Mouse (Mus musculus) midbrain, embryonic 11.5 days (tissue): ENCODE data around the gene Cfap99. TPM values are rescaled to one million over a fixed set of nuclear protein-coding genes. Genes with fewer than 3 reads are reported as not detected.
A peak's percentile ranks its signal among the peaks of the same experiment; 100 is the strongest.

ENCODE experiments used
- ATAC-seq: fragments of 200-750 bp; cut with Nextera tagmentation; 2 replicates; pipeline ENCODE4 v1.8.0; 2017; ENCODE audit warnings: moderate TSS enrichment, moderate library complexity; ENCODE audit not compliant: low FRiP score
- DNase-seq: peaks from one replicate; pipeline ENCODE4 v3.0.0; 2015; ENCODE audit warnings: low spot score; ENCODE audit errors: missing footprints
- H3K27ac ChIP-seq: fragments of 300-500 bp; sonication (generic); 2 replicates; pipeline ENCODE4 v1.5.1; 2014; ENCODE audit warnings: low read depth, low read length
- H3K27me3 ChIP-seq: fragments of 300-500 bp; sonication (generic); 2 replicates; pipeline ENCODE4 v1.6.1; 2014; ENCODE audit warnings: mild to moderate bottlenecking, low read length, moderate library complexity, mixed read lengths; ENCODE audit not compliant: control insufficient read depth, insufficient read depth
- H3K36me3 ChIP-seq: fragments of 300-500 bp; sonication (generic); 2 replicates; pipeline ENCODE4 v1.6.1; 2014; ENCODE audit warnings: mild to moderate bottlenecking, low read length, moderate library complexity, mixed read lengths; ENCODE audit not compliant: control insufficient read depth, insufficient read depth
- H3K4me1 ChIP-seq: fragments of 300-500 bp; sonication (generic); 2 replicates; pipeline ENCODE4 v1.6.1; 2014; ENCODE audit warnings: low read length; ENCODE audit not compliant: control insufficient read depth, insufficient read depth
- H3K4me2 ChIP-seq: fragments of 300-500 bp; sonication (generic); 2 replicates; pipeline ENCODE4 v1.6.1; 2014; ENCODE audit warnings: mild to moderate bottlenecking, moderate library complexity
- H3K4me3 ChIP-seq: fragments of 300-500 bp; sonication (generic); 2 replicates; pipeline ENCODE4 v1.5.1; 2014; ENCODE audit warnings: low read depth, low read length
- H3K9ac ChIP-seq: fragments of 300-500 bp; sonication (generic); 2 replicates; pipeline ENCODE4 v1.6.1; 2014; ENCODE audit warnings: low read length
- H3K9me3 ChIP-seq: fragments of 300-500 bp; sonication (generic); 2 replicates; pipeline ENCODE4 v1.6.1; 2016; ENCODE audit warnings: low read length; ENCODE audit not compliant: control insufficient read depth
- WGBS: fragments of 180-500 bp; shearing (Covaris S2); extraction: QIAGEN DNeasy Blood & Tissue Kit; methylation state at CpG from one replicate; pipeline ENCODE4 v1.1.7; 2014; 5-methylcytosine and 5-hydroxymethylcytosine counted together
- polyA plus RNA-seq: library from polyadenylated mRNA; unstranded; fragments of >200 nt; fragmentation: Nextera tagmentation; extraction: Ambion mirVana; gene quantifications from 2 replicates; pipeline ENCODE4 v1.2.1, GENCODE M21; 2014

Gene Cfap99
- polyA plus RNA-seq, 1 experiment from 2014 or later = 0.16 TPM

DNA sequence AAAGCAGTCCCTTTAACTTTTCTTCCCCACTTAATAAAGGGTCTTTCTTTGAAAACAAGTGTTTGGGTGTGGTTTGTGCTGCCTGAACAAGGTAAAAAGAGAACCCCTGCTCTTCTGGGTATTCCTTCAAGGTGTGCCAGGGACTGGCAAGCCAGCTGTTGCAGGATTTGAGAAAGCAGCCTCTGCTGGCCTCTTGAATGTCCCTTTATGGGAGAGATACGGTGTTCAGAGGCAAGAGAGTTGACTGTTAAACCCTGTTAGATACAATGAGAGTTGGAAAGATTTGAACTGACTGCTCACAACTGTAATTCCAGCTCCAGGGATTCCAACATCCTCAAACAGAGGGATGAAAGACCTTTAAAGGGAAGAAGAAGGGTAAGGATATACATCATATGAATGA, 45.7 kb downstream of the Cfap99 start:
- ATAC-seq = no peak
- Histone ChIP-seq H3K36me3 (no peaks in the 10 kb centered on the region), H3K27me3 (no peaks in the 10 kb centered on the region), H3K27ac (no peak overlapping the region), H3K4me3 (no peak overlapping the region), H3K9me3 (no peaks in the 10 kb centered on the region), H3K4me1 (peaks cover 14% of the 10 kb centered on the region), H3K9ac (no peak overlapping the region), H3K4me2 (no peak overlapping the region)
- 87% methylated on average over 1 of the region's 1 CpGs for WGBS
- DNase-seq = no peak

GRCm38 (mm10) chr5:34335539-34336096, 47.2 kb downstream of the Cfap99 start:
- no peak; the same call in 1 of the 2 replicates for ATAC-seq
- H3K4me3 ChIP-seq = peak overlapping the region; percentile 86
- H3K4me2 ChIP-seq = peak overlapping the region; percentile 88
- 3% methylated on average over 21 of the region's 21 CpGs for WGBS
- no peaks in the 10 kb centered on the region for H3K36me3 ChIP-seq
- DNase-seq = no peak
- H3K4me1 ChIP-seq = peaks cover 14% of the 10 kb centered on the region
- peak overlapping the region; percentile 72 for H3K27ac ChIP-seq
- no peaks in the 10 kb centered on the region for H3K9me3 ChIP-seq
- peak overlapping the region; percentile 97 for H3K9ac ChIP-seq
- H3K27me3 ChIP-seq = no peaks in the 10 kb centered on the region

DNA sequence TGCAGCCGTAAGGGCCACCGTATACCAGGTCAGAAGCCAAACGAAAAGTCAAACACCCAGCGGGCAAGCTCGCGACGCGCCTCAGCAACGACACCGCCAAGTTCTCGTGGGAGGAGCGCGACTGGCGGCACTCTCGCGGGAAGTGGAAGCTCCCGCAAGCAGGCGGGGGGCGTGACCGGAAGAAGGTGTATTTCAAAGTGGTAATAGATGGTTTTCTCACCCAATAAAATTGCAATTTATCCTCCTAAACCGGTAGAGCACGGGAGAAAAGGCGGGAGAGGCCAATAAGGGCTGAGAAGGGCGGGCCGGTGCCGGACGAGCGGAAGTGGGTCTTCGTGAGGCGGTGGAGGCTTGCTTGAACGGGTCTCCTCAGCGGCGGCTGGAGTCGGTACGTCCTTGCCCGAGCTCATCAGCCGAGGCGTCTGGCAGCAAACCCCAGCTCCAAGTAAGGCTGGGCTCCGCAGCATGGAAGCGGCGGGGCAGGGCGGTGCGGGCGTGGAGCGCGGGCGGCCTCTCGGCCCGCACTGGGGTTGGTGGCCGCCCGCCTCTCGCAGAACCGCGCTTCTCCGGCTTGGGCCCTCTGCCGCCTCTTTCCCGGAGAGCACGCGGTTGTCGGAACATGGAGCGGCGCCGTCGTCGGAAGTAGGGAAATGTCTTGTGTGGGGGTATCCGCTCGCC, 47.8 kb downstream of the Cfap99 start, which contains the start of gene Rnf4:
TSS of gene Rnf4 (plus strand) at position 193 of the 678 bp plus-strand sequence.
- ATAC-seq (peak; percentile 96), DNase-seq (peak; percentile 98)
- peak within 1 kb of the TSS; percentile 87 for H3K27ac ChIP-seq
- H3K27me3 ChIP-seq = no peaks in the 10 kb centered on the region
- no peaks in the 10 kb centered on the region for H3K9me3 ChIP-seq
- WGBS = under 1% methylated on average over 66 of the region's 67 CpGs
- peak within 1 kb of the TSS; percentile 97 for H3K9ac ChIP-seq
- H3K4me2 ChIP-seq = peak within 1 kb of the TSS; percentile 95
- no peaks in the 10 kb centered on the region for H3K36me3 ChIP-seq
- H3K4me3 ChIP-seq = peak within 1 kb of the TSS; percentile 86
- H3K4me1 ChIP-seq = peaks cover 14% of the 10 kb centered on the region

GRCm38 (mm10) chr5:34336775-34337450, 48.5 kb downstream of the Cfap99 start:
- Histone ChIP-seq H3K9me3 (no peaks in the 10 kb centered on the region), H3K27me3 (no peaks in the 10 kb centered on the region), H3K4me3 (peak overlapping the region; percentile 86), H3K4me1 (peaks cover 14% of the 10 kb centered on the region), H3K4me2 (peak overlapping the region; percentile 95), H3K27ac (peak overlapping the region; percentile 87), H3K36me3 (no peaks in the 10 kb centered on the region), H3K9ac (peak overlapping the region; percentile 94)
- DNase-seq (peak; percentile 96), ATAC-seq (peak; percentile 56)
- under 1% methylated on average over 42 of the region's 42 CpGs for WGBS

- H3K4me3 ChIP-seq = no peak overlapping the region
- ATAC-seq = no peak
- H3K9ac ChIP-seq = no peak overlapping the region
- peaks cover 13% of the 10 kb centered on the region for H3K4me1 ChIP-seq
- no peak overlapping the region for H3K27ac ChIP-seq
- no peaks in the 10 kb centered on the region for H3K27me3 ChIP-seq
- H3K36me3 ChIP-seq = 0 out of 2 replicates have a peak, but pooled peaks cover 2% of the 10 kb centered on the region
- whole genome bisulfite sequencing = 97% methylated on average over 6 of the region's 6 CpGs
- no peaks in the 10 kb centered on the region for H3K9me3 ChIP-seq
- H3K4me2 ChIP-seq = no peak overlapping the region
- peak; percentile 75 for DNase-seq
Observed at GRCm38 (mm10) chr5:34340246-34340645, 51.8 kb downstream of the Cfap99 start.

DNA sequence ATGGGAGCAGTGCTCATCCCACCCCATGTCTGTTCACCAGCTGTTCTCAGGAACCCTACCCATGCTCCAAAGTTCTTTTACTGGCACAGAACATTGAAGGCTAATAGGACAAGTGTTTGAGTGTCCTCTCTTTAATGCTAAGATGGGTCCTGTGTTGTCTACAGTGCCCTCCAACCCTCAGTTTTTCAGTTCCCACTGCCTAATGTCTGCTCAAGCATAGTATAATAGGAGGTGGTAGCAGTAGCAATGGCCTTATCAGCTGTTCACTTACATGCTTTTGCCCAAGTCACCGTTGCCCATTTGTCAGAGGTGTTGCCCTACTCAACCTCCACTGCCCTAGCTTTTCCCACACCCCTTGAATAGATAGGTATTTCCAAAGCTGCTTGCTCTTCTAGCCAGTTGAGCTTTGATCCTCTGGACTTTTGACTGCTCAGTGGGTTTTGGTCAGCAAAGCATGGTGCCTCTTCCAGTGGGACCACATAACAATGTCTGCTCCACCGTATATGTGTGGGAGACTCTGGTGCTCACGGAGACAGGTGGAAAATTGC, 63.8 kb downstream of the Cfap99 start:
- Histone ChIP-seq H3K4me1 (no peaks in the 10 kb centered on the region), H3K27ac (no peak overlapping the region), H3K36me3 (peaks cover 31% of the 10 kb centered on the region), H3K9ac (no peak overlapping the region), H3K4me3 (no peak overlapping the region), H3K9me3 (no peaks in the 10 kb centered on the region), H3K27me3 (no peaks in the 10 kb centered on the region), H3K4me2 (no peak overlapping the region)
- DNase-seq (no peak), ATAC-seq (no peak)
- WGBS = 96% methylated on average over 3 of the region's 3 CpGs

DNA sequence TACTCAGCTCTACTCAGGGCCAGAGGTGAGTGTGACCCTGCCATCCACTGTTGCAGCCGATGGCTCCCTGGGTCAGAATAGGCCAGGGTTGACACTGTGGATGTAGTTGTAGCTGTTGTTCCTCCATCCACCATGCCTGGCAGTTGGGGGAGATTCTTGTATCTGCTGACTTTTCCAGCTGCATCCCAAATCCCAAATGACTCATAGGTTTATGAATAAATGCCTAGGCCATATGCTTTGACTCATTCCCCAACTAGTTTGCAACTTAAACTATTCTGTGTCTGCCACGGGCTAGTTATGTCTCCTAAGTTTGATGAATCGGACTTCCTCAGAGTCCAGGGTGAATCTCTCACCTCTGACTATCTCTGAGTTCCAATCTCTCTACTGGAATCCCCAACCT, 71.9 kb downstream of the Cfap99 start:
- 86% methylated on average over 3 of the region's 3 CpGs for WGBS
- no peak overlapping the region for H3K27ac ChIP-seq
- H3K4me3 ChIP-seq = no peak overlapping the region
- no peak overlapping the region for H3K9ac ChIP-seq
- no peaks in the 10 kb centered on the region for H3K9me3 ChIP-seq
- peaks cover 6% of the 10 kb centered on the region; the same call in 1 of the 2 replicates for H3K36me3 ChIP-seq
- no peaks in the 10 kb centered on the region for H3K4me1 ChIP-seq
- DNase-seq (no peak), ATAC-seq (no peak)
- H3K4me2 ChIP-seq = no peak overlapping the region
- no peaks in the 10 kb centered on the region for H3K27me3 ChIP-seq

DNA sequence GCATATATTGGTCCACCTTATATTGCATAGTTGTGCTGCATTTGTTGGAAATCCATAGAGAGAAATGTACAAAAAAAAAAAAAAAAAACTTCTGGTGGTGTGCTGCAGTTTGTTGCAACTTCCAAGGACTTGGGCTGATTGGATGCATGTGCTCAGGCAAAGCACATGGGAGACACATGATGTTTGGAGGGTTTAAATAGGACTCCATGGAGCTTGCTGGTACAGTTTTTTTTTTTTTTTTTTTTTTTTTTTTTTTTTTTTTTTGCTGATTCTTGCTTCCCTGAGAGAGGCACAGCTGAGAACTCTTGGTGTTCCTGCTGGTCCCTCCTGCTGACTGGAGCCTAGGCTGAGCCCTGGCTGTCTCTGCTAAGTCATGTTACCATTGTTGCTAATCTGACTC, 74.7 kb downstream of the Cfap99 start:
- no peak overlapping the region for H3K27ac ChIP-seq
- no peaks in the 10 kb centered on the region for H3K4me1 ChIP-seq
- H3K4me2 ChIP-seq = no peak overlapping the region
- H3K27me3 ChIP-seq = no peaks in the 10 kb centered on the region
- no peak overlapping the region for H3K4me3 ChIP-seq
- no peak overlapping the region for H3K9ac ChIP-seq
- 0 out of 2 replicates have a peak, but pooled peaks cover 5% of the 10 kb centered on the region for H3K36me3 ChIP-seq
- DNase-seq (no peak), ATAC-seq (no peak)
- no peaks in the 10 kb centered on the region for H3K9me3 ChIP-seq
